Mouse (Mus musculus) spleen, adult 12 weeks (tissue): ENCODE results near the gene Ppp1r9a.

Experiments
- DNase-seq: peaks from one replicate; pipeline ENCODE4 v3.0.0; 2022; ENCODE audit warnings: low spot score

Gene Ppp1r9a

DNA sequence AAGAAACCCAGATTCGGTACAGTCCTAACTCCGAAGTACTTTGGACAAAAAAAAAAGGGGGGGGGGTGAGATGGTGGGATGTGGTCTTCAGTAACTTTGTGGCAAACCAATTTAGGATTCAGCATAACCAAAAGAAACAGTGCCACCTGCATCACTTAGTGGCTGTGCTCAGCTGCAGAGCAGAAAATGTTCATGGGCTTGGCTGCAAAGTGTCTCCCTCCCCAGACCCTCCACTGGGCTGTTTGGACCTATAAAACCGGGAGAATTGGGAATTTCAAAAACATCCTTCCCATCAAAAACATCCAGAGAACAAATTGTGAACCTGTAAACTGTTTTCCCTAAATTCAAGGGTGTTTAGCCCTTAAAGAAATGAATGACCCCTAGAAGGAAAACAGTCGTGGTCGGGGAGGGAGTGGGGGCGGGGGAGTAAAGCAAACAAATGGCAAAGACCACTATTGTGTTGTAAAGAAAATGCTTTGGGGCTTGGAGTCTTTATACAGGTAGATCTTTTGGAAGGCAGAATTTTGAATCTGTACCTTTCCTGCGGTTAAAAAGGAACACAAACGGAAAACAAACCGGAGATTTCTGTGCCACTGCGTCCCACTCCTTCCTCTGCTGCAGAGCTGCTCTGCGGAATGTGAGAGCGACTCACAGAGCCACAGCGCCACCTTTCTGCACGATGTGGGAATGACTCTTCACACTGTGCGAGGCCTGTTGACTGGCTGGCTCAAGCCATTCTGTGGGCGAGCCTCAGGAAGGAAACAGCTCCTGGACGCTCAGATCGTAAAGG is 207.4 kb downstream of the Ppp1r9a start:
- DNase-seq = peak; percentile 45

DNA sequence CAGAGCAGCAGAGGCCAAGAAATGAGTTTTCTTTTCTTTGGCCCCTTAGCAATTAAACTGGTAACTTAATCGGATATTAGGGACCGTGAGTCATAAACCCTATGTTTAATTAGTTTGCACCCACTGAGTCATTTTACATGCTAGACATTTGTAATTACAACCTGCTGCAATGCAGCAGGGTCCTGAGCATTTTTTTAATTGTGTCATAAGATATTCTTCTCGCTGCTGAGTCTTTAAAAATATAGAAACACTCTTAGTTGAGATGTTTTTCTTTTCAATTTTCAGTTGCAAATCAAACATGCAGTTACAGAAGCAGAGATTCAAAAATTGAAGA is 208.0 kb downstream of the Ppp1r9a start:
- DNase-seq = no peak

- DNase-seq = no peak
These were observed 210.4 kb downstream of the Ppp1r9a start for GRCm38 (mm10) chr6:5113103-5113502.

- no peak for DNase-seq
These were observed 211.0 kb downstream of the Ppp1r9a start for GRCm38 (mm10) chr6:5113734-5114133.

GRCm38 (mm10) chr6:5114857-5115256 is 212.1 kb downstream of the Ppp1r9a start:
- DNase-seq = no peak

DNA sequence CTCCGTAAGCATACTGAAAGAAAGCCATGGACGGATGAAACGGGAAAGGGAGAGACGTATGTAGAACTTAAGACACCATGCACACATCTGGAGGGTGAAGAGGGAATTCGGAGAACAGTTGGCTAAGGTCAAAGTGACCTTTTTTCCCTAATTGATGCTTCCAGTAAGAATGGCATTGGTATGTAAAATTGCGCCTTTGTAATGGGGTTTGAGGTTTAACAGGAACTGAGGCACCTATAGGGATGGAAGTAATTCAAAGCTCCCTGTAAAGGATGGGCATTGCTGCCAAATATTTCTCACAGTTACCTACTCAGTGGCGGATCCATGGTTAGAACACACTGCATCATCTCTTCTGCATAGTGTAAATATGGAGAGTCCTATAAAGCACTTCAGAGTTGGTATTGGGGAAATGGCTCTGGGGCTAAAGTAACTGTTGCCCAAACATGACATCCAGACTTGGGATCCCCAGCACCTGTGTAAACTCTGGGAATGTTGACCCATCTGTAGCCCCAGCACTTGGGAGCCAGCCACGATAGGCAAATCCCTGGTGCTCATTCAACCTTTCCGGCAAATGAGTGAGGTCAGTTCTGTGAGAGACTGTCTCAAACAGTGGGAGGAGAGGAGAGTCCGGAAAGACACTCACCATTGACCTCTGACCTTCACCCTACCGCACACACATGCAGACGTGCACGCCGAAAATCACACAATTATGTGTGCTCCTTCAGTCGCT is 216.6 kb downstream of the Ppp1r9a start:
- no peak for DNase-seq

- no peak for DNase-seq
These were observed 217.5 kb downstream of the Ppp1r9a start for GRCm38 (mm10) chr6:5120229-5120628.

DNA sequence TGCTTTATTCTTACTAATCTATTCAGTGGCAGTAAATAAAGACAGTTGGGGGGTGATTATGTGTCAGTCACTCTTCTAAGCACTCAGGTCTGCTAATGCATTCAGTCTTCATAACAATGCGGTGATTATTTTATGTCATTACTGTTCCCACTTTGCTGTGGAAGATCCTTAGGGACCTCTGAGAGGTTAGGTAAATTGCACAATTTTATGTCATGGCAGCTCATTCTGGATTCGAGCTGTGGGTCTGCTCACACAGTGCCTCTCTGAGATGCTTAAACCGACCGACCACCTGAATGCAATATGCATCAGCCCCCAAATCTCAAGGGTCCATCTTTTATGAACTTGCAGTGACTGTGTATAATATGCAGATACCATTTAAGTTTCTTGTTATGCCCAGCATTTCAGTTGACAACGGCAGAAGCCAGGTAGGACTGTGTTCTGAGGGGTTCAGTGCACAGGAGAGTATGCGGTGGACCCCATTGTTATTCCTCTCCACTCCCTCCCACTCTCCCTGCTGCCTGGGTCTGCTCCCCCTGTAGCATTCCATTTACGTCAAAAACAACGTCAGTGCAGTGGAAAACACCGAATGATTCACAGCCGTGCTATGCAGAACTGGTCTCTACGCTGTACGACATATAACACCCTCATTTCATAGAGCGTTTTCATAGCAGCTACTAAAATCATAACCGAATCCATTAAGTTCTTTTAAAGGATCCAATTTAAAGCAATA is 226.8 kb downstream of the Ppp1r9a start:
- DNase-seq = no peak

- DNase-seq = no peak
These were observed 232.3 kb downstream of the Ppp1r9a start for GRCm38 (mm10) chr6:5134986-5135385.

GRCm38 (mm10) chr6:5136046-5136445 is 233.3 kb downstream of the Ppp1r9a start:
- DNase-seq = no peak

GRCm38 (mm10) chr6:5138875-5139631 is 236.3 kb downstream of the Ppp1r9a start:
- no peak for DNase-seq

- DNase-seq = no peak
These were observed 236.9 kb downstream of the Ppp1r9a start for GRCm38 (mm10) chr6:5139666-5140065.

DNA sequence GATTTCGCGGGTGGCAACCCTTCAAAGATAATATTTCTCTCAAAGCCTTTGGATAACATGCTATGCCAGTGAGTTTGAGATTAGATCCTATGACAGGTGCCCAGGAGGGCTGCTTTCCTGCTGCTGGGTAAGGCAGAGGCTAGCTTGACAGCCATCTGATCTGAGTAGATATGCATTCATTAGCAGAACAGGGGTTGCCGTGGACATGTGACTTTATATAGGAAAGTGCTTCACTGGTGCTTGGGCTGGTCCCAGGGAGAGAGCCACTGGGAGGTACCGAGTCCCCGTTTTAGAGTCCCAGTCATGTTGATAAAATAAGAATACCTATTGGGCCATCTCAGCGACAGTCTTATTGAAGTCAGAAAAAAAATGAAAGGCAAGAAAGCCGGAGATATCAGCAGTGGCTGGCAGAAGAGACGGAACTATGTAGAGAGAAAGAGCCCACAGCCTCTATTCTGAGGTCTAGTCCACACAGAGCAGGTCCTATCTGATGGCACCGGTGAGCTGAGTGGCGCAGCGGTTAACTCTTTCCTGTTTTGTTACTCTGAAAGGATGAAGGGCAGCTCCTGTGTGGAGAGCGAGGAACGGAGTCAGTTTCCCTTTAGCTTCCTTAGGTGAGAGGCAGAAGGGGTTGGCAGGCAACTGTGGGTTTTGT is 244.9 kb downstream of the Ppp1r9a start:
- DNase-seq = no peak

GRCm38 (mm10) chr6:5149941-5150340 is 247.2 kb downstream of the Ppp1r9a start:
- DNase-seq = no peak

- DNase-seq = no peak
These were observed 248.5 kb downstream of the Ppp1r9a start for GRCm38 (mm10) chr6:5151171-5151570.

DNA sequence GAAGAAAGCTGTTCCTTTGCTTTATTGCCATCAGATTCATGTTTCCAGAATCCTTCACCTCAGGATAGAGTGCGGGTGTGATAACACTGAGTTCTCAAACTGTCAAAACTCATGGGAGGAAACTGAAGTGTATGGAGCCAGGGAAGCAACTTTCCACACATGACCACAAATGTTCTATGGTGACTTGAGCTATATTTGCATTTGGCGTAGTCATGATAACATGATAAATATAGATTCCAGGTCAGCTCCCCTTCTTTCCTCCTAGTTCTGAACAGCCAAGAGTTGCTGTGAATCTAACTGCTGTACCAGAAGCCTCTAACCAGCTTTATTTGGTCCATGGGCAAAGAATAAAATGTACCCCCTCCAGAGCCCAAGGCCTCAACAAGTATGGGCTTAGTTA is 249.5 kb downstream of the Ppp1r9a start:
- DNase-seq = no peak

DNA sequence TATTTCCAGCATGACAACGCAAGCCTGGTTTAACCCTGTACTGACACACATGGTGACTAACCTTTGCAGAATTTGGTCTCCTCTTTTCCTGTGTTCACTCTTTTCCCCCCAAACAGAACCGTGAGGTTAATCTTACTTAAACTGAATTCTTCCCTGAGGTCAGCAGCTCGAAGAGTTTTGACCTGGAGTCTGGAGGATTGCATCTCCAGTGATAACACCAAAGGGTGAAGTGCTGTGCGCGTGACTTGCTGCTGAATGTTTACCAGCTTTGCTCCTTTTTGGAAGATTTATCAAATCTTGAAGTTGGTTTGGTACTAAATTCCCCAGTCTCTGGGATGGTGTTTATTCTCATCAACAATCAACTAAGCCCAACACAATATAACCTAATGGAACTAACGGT is 252.1 kb downstream of the Ppp1r9a start:
- no peak for DNase-seq

- DNase-seq = peak; percentile 35
These were observed 252.7 kb downstream of the Ppp1r9a start for GRCm38 (mm10) chr6:5155313-5155927.

DNA sequence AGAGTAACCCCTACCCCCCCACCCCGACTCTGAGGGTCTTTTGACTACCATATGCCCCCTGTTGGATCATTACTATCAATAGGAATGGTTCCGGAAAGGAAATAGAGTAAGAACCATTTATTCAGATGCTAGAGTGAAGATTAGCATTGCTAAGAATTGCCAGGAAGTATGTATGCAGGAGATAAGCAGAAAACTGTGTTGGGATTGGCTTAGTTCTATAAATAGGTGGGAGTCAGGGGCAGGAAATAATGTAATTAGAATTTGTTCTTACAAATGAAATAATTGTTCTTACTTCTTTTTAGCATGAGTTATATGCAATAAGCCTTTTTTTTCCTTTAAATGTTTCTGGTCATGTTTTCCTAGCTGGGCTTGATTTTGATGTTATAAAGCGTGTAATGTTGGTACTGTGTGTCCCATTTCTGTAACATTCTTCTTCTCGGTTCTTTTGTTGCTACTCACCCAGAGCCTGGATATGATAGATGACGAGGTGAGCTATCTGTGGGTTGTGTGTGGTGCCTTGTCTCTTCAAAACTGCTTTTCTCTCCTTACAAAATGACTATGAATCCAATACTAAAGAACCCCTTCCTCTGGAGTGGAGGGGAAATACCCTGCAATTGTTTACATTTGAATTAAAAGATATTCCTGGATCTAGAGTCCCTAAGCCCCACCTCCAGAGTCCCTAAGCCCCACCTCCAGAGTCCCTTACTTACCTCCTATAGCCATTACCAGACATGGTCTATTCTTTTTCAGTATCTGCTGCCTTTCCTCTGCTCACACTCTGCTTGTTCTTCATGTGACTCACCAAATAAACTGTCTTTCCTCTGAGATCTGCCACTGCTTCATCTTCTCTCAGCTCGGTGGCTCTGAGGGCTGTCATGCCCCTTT is 254.1 kb downstream of the Ppp1r9a start:
- no peak for DNase-seq

DNA sequence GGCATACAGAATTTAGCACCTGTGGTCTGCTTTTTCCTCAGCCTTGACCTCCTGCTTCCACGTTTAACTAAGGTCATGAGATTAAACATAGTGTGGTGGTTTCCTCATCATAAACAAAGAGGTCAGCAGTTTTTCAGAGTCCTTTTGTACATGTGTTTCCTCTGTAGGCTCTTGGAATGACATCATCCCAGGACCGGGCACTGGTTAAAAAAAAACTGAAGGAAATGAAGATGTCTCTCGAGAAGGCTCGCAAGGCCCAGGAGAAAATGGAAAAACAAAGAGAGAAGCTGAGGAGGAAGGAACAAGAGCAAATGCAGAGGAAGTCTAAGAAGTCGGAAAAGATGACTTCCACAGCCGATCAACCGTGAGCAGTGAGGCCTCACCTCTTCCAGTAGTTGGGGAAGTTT is 256.7 kb downstream of the Ppp1r9a start:
- DNase-seq = no peak
